Mouse (Mus musculus): ENCODE data around the gene Cacng8. TPM values are rescaled to one million over a fixed set of nuclear protein-coding genes. Genes with fewer than 3 reads are reported as not detected.

Cacng8 gene
- polyA plus RNA-seq, 1 experiment from 2014 or later, result 0.67 TPM

- DNase-seq (ENCODE audit: low spot score) (no peak), ATAC-seq (replicated peaks; ENCODE audit: low FRiP score, low read depth) (no peak)
- no peak overlapping the region for H3K4me2 ChIP-seq (ENCODE audit: low read length)
- H3K4me1 ChIP-seq (replicated peaks; ENCODE audit: insufficient read depth, low read length), result no peaks in the 10 kb centered on the region
- no peaks in the 10 kb centered on the region for H3K36me3 ChIP-seq (ENCODE audit: insufficient read depth, low read length)
- TF ChIP-seq CTCF (IDR thresholded peaks at IDR 0.05; ENCODE audit: low read depth), result no peak
- no peaks in the 10 kb centered on the region for H3K9me3 ChIP-seq (replicated peaks; ENCODE audit: low read length)
- H3K27ac ChIP-seq, result no peak overlapping the region
- no peak overlapping the region for H3K9ac ChIP-seq (ENCODE audit: low read depth, low read length)
- no peaks in the 10 kb centered on the region for H3K27me3 ChIP-seq (ENCODE audit: insufficient read depth, low read length)
- H3K4me3 ChIP-seq (replicated peaks; ENCODE audit: low read depth, low read length), result no peak overlapping the region
- WGBS, result 70% methylated on average over 9 of the region's 9 CpGs
Observed at GRCm38 (mm10) chr7:3457841-3458217, 67.3 kb downstream of the Cacng8 start.

GRCm38 (mm10) chr7:3460261-3460660, 69.8 kb downstream of the Cacng8 start:
- Histone ChIP-seq H3K4me1 (replicated peaks; ENCODE audit: insufficient read depth, low read length) (no peaks in the 10 kb centered on the region), H3K27ac (no peak overlapping the region), H3K4me3 (replicated peaks; ENCODE audit: low read depth, low read length) (no peak overlapping the region), H3K9ac (ENCODE audit: low read depth, low read length) (no peak overlapping the region), H3K4me2 (ENCODE audit: low read length) (no peak overlapping the region), H3K9me3 (replicated peaks; ENCODE audit: low read length) (no peaks in the 10 kb centered on the region), H3K36me3 (ENCODE audit: insufficient read depth, low read length) (no peaks in the 10 kb centered on the region), H3K27me3 (ENCODE audit: insufficient read depth, low read length) (no peaks in the 10 kb centered on the region)
- no peak for DNase-seq (ENCODE audit: low spot score)
- 83% methylated on average over 8 of the region's 8 CpGs for WGBS
- ATAC-seq (replicated peaks; ENCODE audit: low FRiP score, low read depth), result no peak
- TF ChIP-seq CTCF (IDR thresholded peaks at IDR 0.05; ENCODE audit: low read depth), result no peak

- ATAC-seq (replicated peaks; ENCODE audit: low FRiP score, low read depth), result no peak
- no peak overlapping the region for H3K9ac ChIP-seq (ENCODE audit: low read depth, low read length)
- no peaks in the 10 kb centered on the region for H3K4me1 ChIP-seq (replicated peaks; ENCODE audit: insufficient read depth, low read length)
- no peaks in the 10 kb centered on the region for H3K36me3 ChIP-seq (ENCODE audit: insufficient read depth, low read length)
- WGBS, result 80% methylated on average over 4 of the region's 4 CpGs
- H3K9me3 ChIP-seq (replicated peaks; ENCODE audit: low read length), result no peaks in the 10 kb centered on the region
- no peak overlapping the region for H3K27ac ChIP-seq
- H3K4me3 ChIP-seq (replicated peaks; ENCODE audit: low read depth, low read length), result no peak overlapping the region
- H3K27me3 ChIP-seq (ENCODE audit: insufficient read depth, low read length), result no peaks in the 10 kb centered on the region
- no peak overlapping the region for H3K4me2 ChIP-seq (ENCODE audit: low read length)
- DNase-seq (ENCODE audit: low spot score), result no peak
- TF ChIP-seq CTCF (IDR thresholded peaks at IDR 0.05; ENCODE audit: low read depth), result no peak
Observed at GRCm38 (mm10) chr7:3463306-3463705, 72.8 kb downstream of the Cacng8 start.

Small RNA genes lying within 50 kb of the gene (microRNA-seq; reads per million reads assigned to microRNA genes)
- 7.4 reads per million, percentile 20 among the genes with 10 or more reads in this experiment for gene Gm23450

Other genes with a start within 250 kb of the Cacng8 start
- gene AU018091, start 221.5 kb upstream of the Cacng8 start, polyA plus RNA-seq (2015; fragmentation: Nextera tagmentation; extraction: Ambion mirVana), result 0.04 TPM in 1 of 2 replicates, not detected in the other
- 0.05 TPM in 1 of 2 replicates, not detected in the other for gene Nlrp12, start 140.9 kb upstream of the Cacng8 start, polyA plus RNA-seq (2015; fragmentation: Nextera tagmentation; extraction: Ambion mirVana)
- 73.0 and 79.8 TPM in 2 replicates for gene Myadm, start 101.6 kb upstream of the Cacng8 start, polyA plus RNA-seq (2015; fragmentation: Nextera tagmentation; extraction: Ambion mirVana)
- 0.05 TPM in 2 replicates for gene Prkcg, start 101.5 kb upstream of the Cacng8 start, polyA plus RNA-seq (2015; fragmentation: Nextera tagmentation; extraction: Ambion mirVana)
- 0.64 and 0.83 TPM in 2 replicates for gene Cacng7, start 57.7 kb upstream of the Cacng8 start, polyA plus RNA-seq (2015; fragmentation: Nextera tagmentation; extraction: Ambion mirVana)
- 0.11 TPM in 1 of 2 replicates, not detected in the other for gene Cacng6, start 33.5 kb downstream of the Cacng8 start, polyA plus RNA-seq (2015; fragmentation: Nextera tagmentation; extraction: Ambion mirVana)
- 0.80 and 0.88 TPM in 2 replicates for gene Tarm1, start 111.9 kb downstream of the Cacng8 start, polyA plus RNA-seq (2015; fragmentation: Nextera tagmentation; extraction: Ambion mirVana)
- 0.14 TPM in 1 of 2 replicates, not detected in the other for gene Oscar, start 225.5 kb downstream of the Cacng8 start, polyA plus RNA-seq (2015; fragmentation: Nextera tagmentation; extraction: Ambion mirVana)
- gene Ndufa3, start 226.7 kb downstream of the Cacng8 start, polyA plus RNA-seq (2015; fragmentation: Nextera tagmentation; extraction: Ambion mirVana), result 637 and 674 TPM in 2 replicates
- 17.0 and 19.3 TPM in 2 replicates for gene Tfpt, start 239.2 kb downstream of the Cacng8 start, polyA plus RNA-seq (2015; fragmentation: Nextera tagmentation; extraction: Ambion mirVana)
- gene Prpf31, start 239.3 kb downstream of the Cacng8 start, polyA plus RNA-seq (2015; fragmentation: Nextera tagmentation; extraction: Ambion mirVana), result 66.3 and 74.6 TPM in 2 replicates